Mouse (Mus musculus) bone marrow, adult 2 months (tissue): ENCODE data around the gene Nmb.
A peak's percentile ranks its signal among the peaks of the same experiment; 100 is the strongest.

Experiments used
- CTCF ChIP-seq: fragments of 200-500 bp; IDR thresholded peaks from 2 replicates; pipeline ENCODE4 v1.5.1; 2011; ENCODE audit warnings: low read length, control low read depth; ENCODE audit not compliant: control insufficient read depth, insufficient read depth
- POLR2A ChIP-seq: fragments of 200-500 bp; IDR thresholded peaks from 2 replicates; pipeline ENCODE4 v1.6.1; 2011; ENCODE audit warnings: low read depth, mild to moderate bottlenecking, control low read depth, low read length, borderline replicate concordance; ENCODE audit not compliant: control insufficient read depth

GRCm38 (mm10) chr7:80882830-80883505, 21.9 kb downstream of the Nmb start:
- peak; percentile 55; the same call in 1 of the 2 replicates for TF ChIP-seq CTCF
- TF ChIP-seq POLR2A, result 0 out of 2 replicates have a peak, but pooled peaks have one; percentile 27
